Mouse (Mus musculus) splenic B cell, adult 2 months (primary cell): Measurements from ENCODE around the gene Arl4c.

Source experiments
- DNase-seq: peaks from one replicate; pipeline ENCODE4 v3.0.0-alpha.2; 2011; ENCODE audit warnings: low read depth, low spot score
- H3K27me3 ChIP-seq: 2 replicates; pipeline ENCODE4 v1.6.1; 2012; ENCODE audit warnings: mild to moderate bottlenecking, low read length, moderate library complexity, mixed read lengths; ENCODE audit not compliant: control insufficient read depth, poor library complexity, insufficient read depth, severe bottlenecking
- H3K36me3 ChIP-seq: 2 replicates; pipeline ENCODE4 v1.6.1; 2012; ENCODE audit warnings: mild to moderate bottlenecking, low read length, moderate library complexity, mixed read lengths; ENCODE audit not compliant: control insufficient read depth, poor library complexity, insufficient read depth, severe bottlenecking

The Arl4c gene

DNA sequence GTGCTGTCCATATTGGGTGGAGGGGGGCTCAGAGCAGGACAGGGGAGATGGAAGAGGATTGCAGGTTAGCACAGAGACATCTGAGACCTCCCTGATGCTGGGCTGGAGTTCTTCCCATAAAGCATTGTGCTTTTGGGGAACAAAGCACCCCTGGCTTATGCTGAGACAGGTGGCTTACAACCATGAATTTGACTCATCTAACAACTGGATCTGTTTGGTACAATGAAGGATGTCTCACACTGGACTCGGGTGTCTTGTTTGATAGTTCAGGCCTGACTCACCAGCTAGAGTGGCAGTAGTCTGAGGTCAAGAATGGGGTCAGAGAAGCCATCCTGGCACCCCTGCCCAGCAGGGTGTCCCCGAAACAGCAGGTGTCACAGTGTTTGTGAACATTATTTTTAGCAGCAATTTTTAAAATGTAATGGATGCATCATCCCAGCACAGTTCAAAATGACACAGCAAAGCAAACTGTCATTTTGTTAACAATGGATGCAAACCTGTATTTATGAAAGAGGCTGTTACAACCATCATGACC lies 9.7 kb downstream of the Arl4c start:
- no peaks in the 10 kb centered on the region for H3K36me3 ChIP-seq

DNA sequence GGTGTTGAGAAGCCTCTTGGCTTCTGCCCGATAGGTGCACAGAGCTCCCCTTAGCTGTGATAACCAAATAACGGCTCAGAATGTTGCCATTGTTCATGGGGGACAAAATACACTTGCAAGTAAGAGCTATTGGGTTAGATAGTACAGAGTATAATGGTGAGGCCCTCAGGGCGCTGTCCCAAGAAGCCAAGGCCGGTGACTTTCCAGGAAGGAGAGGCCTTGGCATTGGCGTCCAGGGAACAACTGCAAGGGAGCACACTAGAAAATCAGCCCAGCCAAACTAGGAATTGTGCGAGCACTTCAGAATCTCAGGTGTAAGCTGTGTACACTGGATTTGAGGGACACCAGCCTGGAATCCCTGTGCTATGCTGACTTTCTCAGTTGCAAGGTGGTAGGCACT lies 11.4 kb downstream of the Arl4c start:
- no peaks in the 10 kb centered on the region for H3K27me3 ChIP-seq
- no peak for DNase-seq

More for the DNA sequence above, 9.7 kb downstream of the Arl4c start:
- H3K27me3 ChIP-seq: no peaks in the 10 kb centered on the region
- no peak for DNase-seq

GRCm38 (mm10) chr1:88684765-88685164 lies 17.3 kb downstream of the Arl4c start:
- Histone ChIP-seq H3K36me3 (no peaks in the 10 kb centered on the region), H3K27me3 (no peaks in the 10 kb centered on the region)
- DNase-seq: no peak

More for the DNA sequence above, 11.4 kb downstream of the Arl4c start:
- no peaks in the 10 kb centered on the region for H3K36me3 ChIP-seq

- no peak for DNase-seq
These were observed 20.4 kb downstream of the Arl4c start for GRCm38 (mm10) chr1:88681596-88681995.

GRCm38 (mm10) chr1:88680804-88681203 lies 21.2 kb downstream of the Arl4c start:
- Histone ChIP-seq H3K36me3 (no peaks in the 10 kb centered on the region), H3K27me3 (no peaks in the 10 kb centered on the region)
- no peak for DNase-seq

More at GRCm38 (mm10) chr1:88681596-88681995, 20.4 kb downstream of the Arl4c start:
- no peaks in the 10 kb centered on the region for H3K36me3 ChIP-seq
- no peaks in the 10 kb centered on the region for H3K27me3 ChIP-seq

DNA sequence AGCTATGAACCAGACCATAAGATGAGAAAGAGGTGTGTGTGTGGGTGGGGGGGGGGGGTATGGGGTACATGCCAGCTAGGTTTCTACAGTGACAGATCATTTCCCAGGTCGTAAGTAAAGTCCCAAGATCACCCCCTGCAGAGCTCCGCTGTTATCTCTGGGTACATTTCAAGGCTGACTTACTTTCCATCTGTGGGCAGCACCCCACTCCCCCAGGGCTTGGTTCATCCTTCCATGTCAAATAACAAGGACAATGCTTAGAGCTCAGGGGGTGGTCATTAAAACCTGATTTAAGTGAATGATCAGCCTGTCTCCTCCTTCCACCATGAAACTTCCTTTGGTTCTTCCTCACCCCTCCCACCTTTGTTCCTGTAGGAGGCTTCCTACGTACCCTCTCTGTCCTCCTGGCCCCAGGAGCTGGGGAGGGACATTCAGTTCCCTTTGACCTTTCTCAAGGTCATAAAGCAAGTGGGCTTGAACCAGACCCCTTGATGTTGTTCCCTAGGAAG lies 23.7 kb downstream of the Arl4c start:
- Histone ChIP-seq H3K27me3 (no peaks in the 10 kb centered on the region), H3K36me3 (no peaks in the 10 kb centered on the region)
- no peak for DNase-seq

- DNase-seq: no peak
- Histone ChIP-seq H3K27me3 (no peaks in the 10 kb centered on the region), H3K36me3 (no peaks in the 10 kb centered on the region)
These were observed 31.2 kb downstream of the Arl4c start for GRCm38 (mm10) chr1:88670807-88671206.

DNA sequence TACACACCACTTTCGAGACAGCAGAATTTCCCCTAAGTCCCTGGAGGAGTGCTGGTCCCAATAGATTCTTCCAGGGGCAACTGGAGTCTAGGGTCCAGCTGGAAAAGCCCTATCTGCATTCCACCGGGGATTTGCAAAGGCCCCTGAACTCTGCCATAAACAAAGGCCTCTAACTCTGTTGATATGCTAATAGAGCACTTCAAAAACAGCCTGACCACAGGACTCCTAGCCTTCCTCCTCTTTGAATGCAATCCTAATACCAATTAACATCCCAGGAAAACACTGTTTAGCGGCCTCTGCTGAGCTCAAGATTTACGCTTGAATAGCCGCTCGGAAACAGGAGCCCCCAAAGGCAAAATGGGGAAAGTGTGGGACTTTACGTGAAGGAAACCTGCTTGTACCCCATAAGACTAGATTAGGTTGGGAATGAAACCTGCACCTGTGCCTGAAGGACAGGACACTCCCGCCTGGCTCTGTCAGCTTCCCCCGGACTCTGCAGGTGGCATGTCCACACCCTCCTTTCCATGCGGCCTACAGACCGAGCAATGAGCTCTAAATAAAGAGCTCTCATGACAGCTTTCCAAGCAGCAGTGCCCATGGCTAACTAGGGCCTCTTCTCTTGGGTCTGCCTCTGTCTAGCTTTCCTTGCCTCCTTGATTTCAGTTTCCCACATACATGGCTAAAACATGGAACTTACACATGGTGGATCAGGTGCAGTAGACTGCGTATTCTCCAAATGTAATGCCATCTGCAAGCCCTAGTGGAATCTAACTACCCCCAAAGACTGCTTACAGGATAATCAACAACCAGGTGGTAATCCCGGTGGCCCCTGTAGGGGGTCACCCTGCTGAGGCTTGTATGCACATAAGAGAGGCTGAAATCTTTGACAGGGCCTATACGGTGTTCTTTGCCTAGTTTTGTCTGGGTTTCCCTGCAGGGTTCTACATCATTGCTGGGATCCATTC lies 32.9 kb downstream of the Arl4c start:
- H3K27me3 ChIP-seq: no peaks in the 10 kb centered on the region
- DNase-seq: no peak
- no peaks in the 10 kb centered on the region for H3K36me3 ChIP-seq

DNA sequence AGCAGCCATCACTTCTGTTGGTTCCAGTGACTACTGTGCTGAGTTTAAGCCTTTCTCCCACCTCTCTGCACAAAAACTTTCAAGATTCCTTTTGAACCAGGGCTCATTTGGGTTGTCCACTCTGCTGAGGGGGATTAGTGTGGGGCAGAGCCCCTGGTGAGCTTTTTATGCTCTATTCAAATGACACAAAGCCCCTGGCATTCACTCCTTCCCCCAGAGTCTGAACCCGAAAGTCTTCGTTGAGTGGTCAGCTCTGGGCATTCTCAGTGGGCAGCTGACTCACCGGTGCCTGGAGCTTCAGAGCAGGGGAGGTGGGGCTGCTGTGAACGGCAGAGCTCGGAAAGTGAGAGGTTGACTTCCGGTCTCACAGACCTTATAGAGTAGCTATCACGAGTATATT lies 33.7 kb downstream of the Arl4c start:
- no peak for DNase-seq
- H3K27me3 ChIP-seq: no peaks in the 10 kb centered on the region
- no peaks in the 10 kb centered on the region for H3K36me3 ChIP-seq

GRCm38 (mm10) chr1:88664623-88665022 lies 37.4 kb downstream of the Arl4c start:
- no peaks in the 10 kb centered on the region for H3K27me3 ChIP-seq

DNA sequence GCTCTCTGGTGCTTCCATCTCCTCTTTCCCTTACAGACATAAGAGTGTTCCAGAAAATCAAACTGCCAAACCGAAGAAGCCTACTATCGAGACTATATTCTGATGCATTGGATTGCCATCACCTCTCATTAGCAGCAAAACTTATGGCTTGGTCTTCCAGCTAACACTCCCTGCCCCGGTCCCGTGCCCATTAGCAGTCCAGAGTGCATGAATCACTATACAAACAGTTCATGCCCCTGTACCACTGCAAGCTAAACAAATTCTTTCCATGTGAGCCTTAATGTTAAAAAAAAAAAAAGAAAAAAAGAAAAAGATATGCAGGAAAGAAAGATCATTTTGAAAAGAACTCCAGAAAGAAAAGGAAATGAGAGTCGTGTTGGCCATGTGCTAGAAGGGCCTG lies 39.3 kb downstream of the Arl4c start:
- Histone ChIP-seq H3K27me3 (no peaks in the 10 kb centered on the region), H3K36me3 (no peaks in the 10 kb centered on the region)
- no peak for DNase-seq

More at GRCm38 (mm10) chr1:88664623-88665022, 37.4 kb downstream of the Arl4c start:
- DNase-seq: no peak
- H3K36me3 ChIP-seq: no peaks in the 10 kb centered on the region

GRCm38 (mm10) chr1:88661209-88661608 lies 40.8 kb downstream of the Arl4c start:
- no peak for DNase-seq
- H3K36me3 ChIP-seq: no peaks in the 10 kb centered on the region
- H3K27me3 ChIP-seq: no peaks in the 10 kb centered on the region

DNA sequence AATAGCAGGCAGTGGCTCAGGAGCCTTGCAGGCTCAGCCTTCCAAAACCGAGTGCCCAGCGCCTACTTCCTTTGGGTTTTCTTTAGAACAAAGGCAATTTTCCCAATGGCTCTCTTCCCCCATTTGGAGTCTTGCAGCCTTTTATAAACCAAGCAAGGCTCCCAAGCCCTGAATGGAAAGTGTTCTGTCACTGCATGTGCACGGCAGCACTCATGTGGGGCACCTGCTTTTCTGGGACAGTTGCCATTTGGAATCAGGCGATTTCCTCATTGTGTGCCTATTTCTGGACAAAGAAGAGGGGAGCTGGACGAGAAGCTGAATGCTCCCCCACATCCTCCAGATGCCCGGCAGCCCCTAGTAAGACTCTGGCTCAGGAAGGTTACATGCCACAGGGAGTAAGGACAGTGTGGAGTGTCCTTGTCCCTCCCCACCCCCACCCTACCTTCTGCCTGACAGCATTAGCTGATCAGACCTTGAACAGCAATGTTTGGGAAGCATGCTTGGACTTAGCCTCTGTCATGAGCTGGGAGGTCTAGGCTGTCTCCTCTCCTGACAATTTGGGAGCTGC lies 43.6 kb downstream of the Arl4c start:
- Histone ChIP-seq H3K36me3 (no peaks in the 10 kb centered on the region), H3K27me3 (no peaks in the 10 kb centered on the region)
- no peak for DNase-seq

GRCm38 (mm10) chr1:88656096-88656480 lies 45.9 kb downstream of the Arl4c start:
- no peaks in the 10 kb centered on the region for H3K36me3 ChIP-seq
- DNase-seq: no peak

More at GRCm38 (mm10) chr1:88656096-88656480, 45.9 kb downstream of the Arl4c start:
- no peaks in the 10 kb centered on the region for H3K27me3 ChIP-seq
